Mouse (Mus musculus): Measurements from ENCODE around the gene Hif3a.
A peak's percentile ranks its signal among the peaks of the same experiment; 100 is the strongest.
"Not testable (repeated sequence)": the region's sequence is repeated elsewhere in the genome, so short reads cannot be mapped to it uniquely, and the experiment has no call there.

Hif3a gene

DNA sequence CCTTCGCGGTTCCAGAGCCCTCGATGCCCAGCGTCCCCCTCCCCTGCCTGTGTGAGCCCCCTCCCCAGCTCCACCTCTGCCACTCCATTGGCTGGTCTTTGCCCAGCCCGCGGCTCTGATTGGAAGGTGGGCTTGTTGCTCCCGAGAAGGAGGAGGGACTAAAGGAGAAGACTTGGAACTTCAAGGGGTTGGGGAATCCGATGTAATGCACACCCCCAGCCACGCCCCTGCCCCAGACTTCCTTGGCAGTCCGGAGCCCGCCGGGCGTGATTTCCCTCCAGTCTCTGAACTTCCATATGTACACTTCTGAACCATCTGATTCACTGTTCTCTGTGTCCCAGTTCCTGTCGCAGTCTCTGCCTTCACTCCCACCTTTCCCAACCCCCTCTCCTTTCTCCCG is at the start of gene Hif3a:
TSS of gene Hif3a (minus strand) at position 39 of the 400 bp plus-strand sequence.
- DNase-seq (ENCODE audit: low spot score) = peak; percentile 77

DNA sequence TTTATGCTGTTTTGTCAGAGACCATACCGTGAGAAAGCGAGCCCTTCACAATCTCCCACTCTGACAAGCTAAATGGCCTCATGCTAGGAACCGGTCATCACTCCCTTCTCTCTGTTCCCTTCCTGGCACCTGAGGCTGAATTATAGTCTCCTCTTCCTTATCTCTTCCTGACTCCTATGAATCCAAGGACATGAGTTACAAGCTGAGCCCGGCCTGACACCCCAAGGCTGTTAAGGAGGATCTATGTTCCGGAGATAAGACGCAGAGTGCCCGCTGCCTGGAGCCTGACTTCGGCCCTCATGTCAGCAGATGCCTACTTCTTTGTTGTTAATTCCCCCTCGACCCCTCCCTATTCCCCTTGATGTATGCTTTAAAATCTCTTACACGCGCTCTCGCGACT is 39.4 kb upstream of the Hif3a start:
- DNase-seq (ENCODE audit: low spot score) = not testable (repeated sequence)

DNA sequence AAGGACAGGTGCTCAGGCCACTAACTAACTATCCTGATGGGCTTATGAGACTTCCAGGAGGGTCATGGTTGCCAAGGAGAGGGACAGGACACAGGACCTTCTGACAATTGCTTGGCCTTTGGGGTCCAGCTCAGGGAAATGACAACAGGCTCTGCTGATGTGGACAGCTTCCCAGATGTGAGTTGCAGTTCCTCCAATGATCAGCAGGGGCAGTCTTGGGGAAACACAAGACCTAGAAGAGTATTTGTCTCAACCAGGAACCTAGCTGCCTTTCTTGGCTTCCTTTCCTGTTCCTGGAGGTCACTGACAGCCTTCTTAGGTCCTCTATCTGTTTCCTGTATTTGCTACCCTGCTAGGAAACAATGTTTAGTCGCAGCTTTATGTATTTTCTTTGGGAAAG is 29.1 kb upstream of the Hif3a start:
- DNase-seq (ENCODE audit: low spot score) = no peak

DNA sequence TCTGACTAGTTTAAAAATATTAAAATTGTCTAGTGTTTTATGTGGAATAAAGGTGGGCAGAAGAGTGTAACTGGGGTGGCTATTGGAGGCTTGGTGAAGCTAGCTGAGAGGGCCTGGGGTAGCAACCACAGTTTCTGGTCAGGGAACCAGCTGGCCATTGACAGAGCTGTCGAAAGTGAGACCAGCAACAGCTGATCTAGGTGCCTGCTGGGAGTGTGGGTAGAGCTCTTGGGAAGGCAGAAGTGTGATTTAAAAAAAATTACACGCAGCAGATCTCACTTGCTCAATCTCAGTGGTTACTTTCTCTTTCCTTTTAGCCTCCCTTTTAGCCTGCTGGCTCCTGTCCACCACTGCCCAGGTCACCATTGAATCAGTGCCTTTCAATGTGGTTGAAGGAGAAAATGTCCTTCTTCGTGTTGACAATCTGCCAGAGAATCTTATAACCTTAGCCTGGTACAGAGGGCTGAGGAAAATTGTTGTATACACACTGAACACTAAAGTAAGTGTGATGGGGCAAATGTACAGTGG is 27.9 kb upstream of the Hif3a start:
- DNase-seq (ENCODE audit: low spot score) = no peak

DNA sequence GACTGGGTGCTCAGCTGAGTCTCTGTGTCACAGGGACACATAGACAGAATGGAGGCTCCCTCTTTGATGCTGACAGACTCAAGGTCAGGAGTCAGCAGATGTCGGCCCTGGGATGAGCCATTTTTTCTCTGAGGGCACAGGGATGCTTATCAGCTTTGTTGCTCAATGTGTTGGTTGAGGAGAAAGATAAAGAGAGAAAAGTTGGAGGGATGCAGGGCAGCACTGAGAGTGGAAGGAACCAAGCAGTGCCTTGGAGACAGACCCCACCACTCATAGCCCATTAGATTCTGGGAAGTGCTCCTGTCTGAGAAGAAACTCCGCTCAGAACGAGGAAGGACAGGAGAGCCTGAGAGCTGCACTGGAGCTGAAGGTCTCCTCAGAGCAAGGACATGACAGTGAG is 25.5 kb upstream of the Hif3a start:
- DNase-seq (ENCODE audit: low spot score) = no peak

DNA sequence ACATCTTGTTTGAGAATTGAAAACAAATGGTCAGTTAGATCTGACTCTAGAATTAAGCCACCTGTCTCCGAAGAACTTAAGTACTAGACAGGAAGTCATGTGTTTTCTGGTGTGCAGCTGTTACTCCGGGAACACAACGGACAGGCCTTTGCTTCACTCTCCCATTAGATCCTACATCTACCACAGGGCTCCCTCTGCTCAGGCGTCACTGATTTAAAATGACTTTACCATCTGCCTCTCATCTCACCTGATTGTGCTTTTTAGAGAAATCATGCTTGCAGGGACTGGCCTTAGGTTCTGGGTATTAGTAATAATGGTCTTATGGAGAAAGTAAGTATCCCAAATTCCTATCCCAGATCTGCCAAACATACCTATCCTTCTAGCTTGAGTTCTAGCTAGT is 20.5 kb upstream of the Hif3a start:
- no peak for DNase-seq (ENCODE audit: low spot score)

DNA sequence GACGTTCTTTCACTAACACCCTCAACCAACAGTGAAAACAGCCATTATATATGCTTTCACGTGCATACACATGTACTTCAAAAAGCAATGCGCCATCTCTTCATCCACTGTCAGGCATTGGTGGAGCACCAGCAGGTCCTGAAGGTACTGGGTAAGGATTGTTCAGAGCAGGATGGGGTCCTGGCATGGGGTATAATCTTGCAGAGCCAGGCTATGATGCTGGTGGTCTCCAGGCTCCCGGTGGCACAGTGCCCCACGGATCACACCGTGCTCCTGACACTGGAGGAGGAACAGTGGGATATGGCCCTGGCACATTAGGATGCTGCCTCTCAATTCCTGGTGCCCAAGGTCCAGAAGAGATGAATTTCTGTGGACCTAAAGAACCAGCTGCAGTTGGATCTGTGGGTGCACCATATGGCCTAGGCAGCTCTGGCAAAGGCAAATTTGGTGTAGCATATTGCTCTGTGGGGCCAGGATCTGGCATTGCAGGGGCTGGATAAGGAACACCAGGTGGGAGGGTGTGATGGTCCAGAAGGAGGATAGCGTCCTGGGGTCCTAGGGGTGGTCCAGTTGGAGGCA is 15.9 kb upstream of the Hif3a start:
- no peak for DNase-seq (ENCODE audit: low spot score)

DNA sequence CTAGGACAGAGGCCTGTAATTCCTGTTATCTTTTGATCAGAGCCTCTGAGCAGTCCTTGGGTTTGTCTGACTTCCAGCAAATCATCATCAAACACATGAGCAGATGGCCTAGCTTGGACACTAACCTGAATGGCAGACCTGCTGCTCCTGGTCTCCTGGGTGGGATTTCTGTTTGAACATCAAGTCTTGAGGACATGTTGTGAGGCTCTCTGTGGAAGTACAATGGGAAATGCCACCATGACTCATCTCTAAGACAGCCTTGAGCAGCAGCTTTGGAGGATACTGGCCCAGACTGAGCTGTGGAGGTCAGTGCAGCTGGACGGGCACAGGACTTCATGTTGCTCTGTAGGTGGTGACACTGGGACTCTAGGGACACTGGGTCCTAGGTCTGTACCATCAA is 14.3 kb upstream of the Hif3a start:
- no peak for DNase-seq (ENCODE audit: low spot score)

DNA sequence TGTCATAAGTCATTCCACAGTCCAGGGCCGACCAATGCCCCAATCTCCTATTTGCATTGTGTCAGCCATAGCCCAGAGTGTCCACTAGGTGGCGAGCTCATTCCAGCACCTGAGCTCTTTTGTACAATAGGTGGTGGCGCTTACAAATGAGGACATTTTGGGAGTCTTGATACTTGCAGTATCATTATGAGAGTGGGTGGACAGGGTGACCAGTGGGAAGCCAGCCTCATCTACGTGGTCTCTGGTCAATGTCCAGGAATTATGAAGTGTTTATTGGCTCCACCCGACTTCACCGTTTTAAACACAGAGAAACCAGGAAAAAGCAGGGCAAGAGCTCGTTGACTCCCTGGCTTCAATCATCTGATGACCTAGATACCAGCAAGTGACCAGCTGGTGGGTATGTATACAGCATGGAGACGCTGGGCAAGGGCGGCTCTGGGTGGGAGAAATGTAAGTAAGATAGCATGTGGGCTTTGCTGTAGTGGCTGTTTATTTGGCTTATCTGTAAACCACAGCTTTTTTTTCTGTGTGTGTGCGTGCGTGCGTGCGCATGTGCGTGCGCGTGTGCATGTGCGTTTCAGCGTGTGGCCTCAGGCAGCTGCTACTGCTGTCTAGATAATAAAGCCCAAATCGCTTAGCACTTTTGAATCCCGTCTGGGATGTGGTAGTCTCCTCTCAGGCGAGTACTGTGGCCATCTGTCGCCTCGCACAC is 11.8 kb upstream of the Hif3a start, which contains the start of gene Psg16:
TSS of gene Psg16 (plus strand) at position 137 of the 712 bp plus-strand sequence.
- peak; percentile 74 for DNase-seq (ENCODE audit: low spot score)

DNA sequence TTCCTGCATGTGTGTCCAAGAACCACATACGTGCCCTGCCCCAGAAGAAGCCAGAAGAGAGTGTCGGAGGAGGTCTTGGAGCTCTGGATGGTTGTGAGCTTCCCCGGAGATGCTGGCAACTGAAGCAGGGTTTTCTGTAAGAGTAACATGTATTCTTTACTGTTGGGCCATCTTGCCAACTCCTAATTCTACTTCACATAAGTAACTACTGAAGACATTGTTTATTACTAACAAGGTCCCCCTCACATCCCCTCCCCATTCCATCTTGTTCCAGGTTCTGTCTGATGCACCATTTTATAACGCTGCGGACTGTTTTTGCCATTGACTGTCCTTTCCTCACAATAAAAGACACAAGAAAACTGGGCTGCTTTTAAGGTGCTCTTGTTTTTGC is 11.3 kb upstream of the Hif3a start:
- no peak for DNase-seq (ENCODE audit: low spot score)

DNA sequence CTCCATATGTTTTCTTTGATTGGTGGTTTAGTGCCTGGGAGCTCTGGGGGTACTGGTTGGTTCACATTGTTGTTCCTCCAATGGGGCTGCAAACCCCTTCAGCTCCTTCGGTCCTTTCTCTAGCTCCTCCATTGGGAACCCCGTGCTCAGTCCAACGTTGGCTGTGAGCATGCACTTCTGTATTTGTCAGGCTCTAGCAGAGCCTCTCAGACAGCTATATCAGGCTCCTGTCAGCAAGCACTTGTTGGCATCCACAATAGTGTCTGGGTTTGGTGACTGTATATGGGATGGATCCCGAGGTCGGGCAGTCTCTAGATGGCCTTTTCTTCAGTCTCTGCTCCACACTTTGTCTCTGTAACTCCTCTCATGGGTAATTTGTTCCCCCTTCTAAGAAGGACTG is 5.4 kb upstream of the Hif3a start:
- not testable (repeated sequence) for DNase-seq (ENCODE audit: low spot score)

DNA sequence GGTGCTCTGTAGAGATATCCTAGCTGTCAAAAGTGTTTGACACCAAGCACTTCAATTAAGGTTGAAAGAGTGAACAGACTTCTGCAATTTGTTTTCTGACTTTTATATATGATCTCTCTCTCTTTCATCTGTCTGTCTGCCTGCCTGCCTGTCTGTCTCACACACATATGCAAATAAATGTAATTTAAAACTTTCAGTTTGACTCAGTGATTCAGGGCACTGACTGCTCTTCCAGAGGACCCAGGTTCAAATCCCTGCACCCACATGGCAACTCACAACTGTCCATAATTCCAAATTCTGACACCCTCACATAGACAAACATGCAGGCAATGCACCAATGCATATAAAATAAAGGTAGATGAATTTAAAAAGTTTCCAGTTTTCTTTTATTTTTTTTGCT is 4.8 kb upstream of the Hif3a start:
- DNase-seq (ENCODE audit: low spot score) = no peak

DNA sequence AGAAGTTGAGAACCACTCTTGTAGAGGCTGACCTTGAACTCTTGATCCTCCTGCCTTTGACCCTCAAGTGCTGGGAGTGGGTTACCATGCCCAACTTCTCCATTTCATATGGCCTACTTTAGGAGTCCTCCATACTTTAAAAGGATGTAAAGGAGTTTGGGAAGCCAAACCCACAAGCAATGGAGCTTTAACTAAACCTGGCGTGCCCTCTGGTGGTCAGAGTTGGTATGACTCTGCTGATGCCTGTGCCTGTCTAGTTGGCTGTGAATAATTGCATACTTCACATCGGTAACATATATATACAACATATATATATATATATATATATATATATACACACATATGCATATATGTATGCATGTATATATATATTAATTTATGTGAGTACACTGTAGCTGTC is 4.2 kb upstream of the Hif3a start:
- DNase-seq (ENCODE audit: low spot score) = peak; percentile 93

DNA sequence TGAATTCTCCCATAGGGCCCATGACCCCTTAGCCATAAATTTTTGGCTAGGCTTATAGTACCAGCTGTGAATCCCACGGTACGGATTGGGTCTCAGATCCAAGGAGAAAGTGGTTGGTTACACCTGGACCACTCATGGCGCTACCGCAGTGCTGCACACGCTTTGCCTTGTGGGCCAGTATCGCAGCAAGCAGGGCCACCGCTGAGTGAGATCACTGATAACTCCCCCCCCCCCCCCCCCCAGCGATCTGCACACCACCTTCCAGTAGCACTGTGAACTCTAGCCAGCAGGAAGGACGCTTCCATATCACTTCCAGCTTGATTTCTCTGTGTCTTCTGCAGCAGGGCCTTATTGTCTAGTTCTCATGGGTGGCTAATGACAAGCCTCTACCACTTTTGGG is 3.4 kb upstream of the Hif3a start:
- DNase-seq (ENCODE audit: low spot score) = no peak

DNA sequence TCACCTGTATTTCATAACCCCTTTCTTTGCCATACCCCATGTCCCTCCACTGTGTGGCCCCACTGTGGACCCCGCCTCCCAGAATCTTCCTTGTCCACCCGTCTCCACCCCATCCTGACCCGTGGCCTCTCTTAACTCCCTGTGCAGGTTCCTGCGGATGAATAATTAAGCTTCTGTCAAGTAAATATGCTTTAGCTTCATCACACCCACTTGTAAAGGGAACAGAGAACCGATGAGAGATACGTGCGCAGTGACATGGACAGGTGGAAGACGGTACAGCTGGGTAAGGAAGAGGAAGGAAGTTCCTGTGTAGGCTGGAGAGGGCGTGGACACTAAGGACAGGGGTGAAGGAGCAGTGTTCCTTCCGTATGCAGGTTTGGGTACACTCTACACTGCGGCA is 618 bp upstream of the Hif3a start:
- DNase-seq (ENCODE audit: low spot score) = no peak

DNA sequence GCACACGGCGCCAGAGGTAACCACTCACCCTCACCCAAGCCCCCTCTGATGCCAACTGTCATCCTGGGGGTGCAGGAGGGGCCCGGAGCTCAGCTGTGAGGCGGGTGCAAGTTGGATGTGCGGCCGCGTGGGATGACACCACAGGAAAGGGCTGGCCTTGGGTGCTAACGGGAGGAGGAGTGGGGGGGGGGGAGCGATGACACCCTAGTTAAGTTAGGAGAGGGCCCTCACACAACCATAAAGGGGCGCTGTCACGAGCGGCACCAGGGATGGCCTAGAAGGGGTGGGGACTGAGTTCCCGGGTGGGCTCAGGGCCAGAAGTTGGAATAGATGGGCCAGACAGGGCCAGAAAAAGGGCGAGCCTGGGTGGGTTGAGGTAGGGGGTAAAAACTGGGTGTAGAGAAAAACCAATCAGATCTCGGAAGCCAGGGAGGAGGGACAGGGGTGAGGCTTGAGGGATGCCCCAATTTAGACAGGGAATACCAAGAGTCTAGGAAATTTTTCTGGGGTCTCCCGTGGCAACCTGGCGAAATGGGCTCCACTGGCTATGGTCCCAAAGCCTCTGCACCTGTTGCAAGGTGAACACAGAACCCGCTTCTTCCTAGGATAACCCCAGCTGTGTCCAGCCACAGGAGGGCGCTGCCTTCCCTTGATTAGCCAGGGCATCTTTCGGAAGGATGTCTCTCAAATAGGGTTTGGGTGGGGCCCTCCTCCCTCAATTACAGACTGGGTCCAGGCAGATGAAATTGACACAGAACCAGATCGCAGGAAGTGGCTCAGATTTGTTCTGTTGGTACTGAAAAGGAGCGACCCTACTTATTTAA is 1.2 kb downstream of the Hif3a start:
- DNase-seq (ENCODE audit: low spot score) = peak; percentile 72

DNA sequence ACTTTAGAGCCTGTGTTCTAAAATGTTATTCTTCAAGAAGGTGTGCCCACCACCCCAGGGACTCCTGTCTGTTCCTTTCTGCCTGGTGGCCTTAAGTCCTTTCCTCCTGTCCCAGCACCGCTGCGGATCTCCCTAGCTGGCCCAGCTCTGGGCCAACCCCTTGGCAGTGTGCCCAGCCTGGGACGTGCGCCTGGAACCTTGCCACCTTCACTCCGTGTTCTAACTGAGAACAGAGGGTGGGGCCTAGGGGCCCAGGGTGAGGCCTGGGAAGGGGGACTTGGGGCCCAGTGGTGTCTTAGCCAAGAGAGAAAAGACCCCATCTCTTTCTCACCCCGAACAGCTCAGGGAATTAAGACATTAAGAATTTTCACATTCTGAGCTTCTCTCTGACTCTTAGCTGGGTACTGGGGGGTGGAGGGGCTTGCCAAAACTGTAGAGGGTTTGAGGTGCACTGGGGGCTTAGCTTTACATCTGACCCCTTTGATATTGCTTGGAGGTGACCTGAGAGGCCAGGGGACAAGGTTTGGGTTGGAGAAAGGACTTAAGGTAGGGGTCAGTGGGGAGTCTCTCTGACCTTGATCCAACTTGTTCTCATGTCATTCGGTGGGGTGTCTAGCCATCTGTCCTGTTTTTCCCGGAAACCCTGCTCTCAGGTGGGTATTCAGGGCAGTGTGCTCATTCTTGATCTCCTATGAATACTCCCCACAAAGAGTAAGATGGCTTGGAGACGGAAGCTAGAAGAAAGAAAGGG is 2.0 kb downstream of the Hif3a start:
- peak; percentile 98 for DNase-seq (ENCODE audit: low spot score)

DNA sequence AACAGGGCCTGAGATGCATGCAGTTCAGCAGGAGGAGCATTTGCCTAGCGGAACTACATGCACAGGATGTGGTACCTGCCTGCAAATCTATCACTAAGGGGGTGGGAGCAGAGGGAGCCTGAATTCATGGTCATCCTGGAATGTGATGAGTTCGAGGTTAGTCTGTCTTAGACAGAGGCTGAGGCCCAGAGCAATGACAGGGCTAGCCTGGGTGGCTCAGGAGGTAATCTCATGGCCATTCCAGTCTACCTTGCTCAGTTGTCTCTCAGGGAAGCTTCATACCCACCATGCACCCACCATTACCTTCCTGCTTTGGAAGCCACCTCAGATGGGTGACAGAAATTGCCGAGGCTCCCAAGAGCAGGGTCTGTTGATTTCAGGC is 2.8 kb downstream of the Hif3a start:
- no peak for DNase-seq (ENCODE audit: low spot score)

DNA sequence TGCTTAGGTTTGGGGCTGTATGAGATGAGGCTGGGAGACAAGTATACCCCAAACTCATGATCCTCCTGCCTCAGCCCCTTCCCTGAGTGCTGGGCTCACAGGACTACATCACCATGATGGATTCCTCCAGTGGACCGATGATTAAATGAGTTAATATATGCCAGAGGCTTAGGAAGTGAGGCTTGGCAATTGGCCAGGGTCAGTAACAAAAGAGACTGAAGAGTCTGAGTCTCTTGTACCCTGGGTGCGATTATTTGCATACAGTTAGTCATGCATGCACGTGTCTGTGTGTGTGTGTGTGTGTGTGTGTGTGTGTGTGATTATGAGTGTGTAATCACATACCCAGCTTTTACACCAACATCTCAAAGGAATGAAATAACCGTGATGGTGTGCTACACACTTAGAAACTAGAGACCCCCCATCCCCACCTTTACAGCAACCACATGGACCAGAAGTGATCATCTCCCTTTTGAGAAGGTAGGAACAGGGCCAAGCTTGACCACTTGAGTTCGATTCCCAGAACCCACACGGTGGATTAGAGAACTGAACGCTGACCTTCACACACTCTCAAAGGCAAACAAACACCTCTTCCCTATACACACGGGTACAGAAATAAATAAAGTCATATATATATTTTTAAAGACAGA is 3.3 kb downstream of the Hif3a start:
- DNase-seq (ENCODE audit: low spot score) = no peak

DNA sequence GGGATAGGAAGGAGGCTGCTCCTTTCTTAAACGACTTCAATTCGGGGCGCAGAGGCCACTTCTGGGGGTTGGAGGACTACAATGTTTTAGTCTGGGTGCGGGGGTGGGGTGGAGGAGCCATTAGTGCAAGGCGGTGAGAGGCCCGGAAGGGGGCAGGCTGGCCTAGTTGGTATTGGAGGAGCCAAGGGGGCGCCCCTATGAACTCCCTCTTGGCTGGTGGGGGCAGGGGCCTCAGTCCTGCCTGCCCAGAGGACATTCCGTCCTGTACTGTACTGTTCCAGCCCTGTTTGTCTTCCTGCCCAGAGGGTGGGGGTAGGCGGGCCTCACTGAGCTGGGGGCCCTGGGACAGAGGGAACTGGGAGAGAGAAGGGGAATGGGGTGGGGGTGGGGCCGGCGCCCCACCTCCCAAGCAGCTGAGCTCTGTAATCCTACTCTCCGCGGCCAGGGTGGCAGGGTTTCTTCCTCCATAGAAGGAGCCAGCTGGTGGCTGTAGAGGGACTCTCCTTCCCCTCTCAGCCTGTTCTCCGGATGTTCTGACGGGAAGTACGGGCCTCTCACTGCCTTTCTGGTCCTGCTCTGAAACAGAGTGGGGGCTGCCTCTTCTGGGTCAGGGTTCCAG is 4.0 kb downstream of the Hif3a start:
- DNase-seq (ENCODE audit: low spot score) = peak; percentile 88

Measured in testis, postnatal 10 days (tissue).